25 mouse cellular contexts compared by ENCODE assay signal in genomic region chr14:28377519-28377918, GRCm38 (mm10).
DNase-seq lines count a peak whose midpoint lies in the region; ATAC-seq lines count a peak whose summit lies in the region.
"Had no signal": no experiment of that assay in that cellular context is flagged by ENCODE, and none has a peak within 500 bp of the region (broad histone marks: within the 10 kb centered on the region; RNA-seq: fewer than 3 reads in every experiment).

No protein-coding gene starts in this region.

- no peak for ATAC-seq in erythroid progenitor cell, adult 5-6 weeks (replicated peaks; ENCODE audit: low FRiP score, poor library complexity, severe bottlenecking)
- ATAC-seq: CD4-positive, CD25-positive, alpha-beta regulatory T cell, adult 4 months; forebrain, embryonic 13.5 days; forebrain, embryonic 16.5 days; hindbrain, postnatal 0 days; inflammation-experienced regulatory T-cells, adult 6 months; Patski had no signal

- DNase-seq in lung, adult 18-20 months = peak; percentile 8 to 30
- no peak for DNase-seq in lung, postnatal 14 days
- peak; percentile 8 for DNase-seq in ovary, postnatal 36 days (ENCODE audit: low spot score)
- no peak for DNase-seq in ovary, postnatal 10 days (ENCODE audit: low spot score)
- peak; percentile 32 for DNase-seq in Muller cell, postnatal 12 days (ENCODE audit: inconsistent ontology term)
- DNase-seq in lung, postnatal 36 days = peak; percentile 20
- DNase-seq in heart, adult 18-20 months = no peak
- DNase-seq: adrenal gland, adult 8-10 months; adrenal gland, postnatal 25 days; cerebellum, adult 11-12 months; cerebellum, adult 8-10 months; cerebellum, postnatal 10 days; cerebellum, postnatal 36 days; embryo, embryonic 11 days; gastrocnemius, postnatal 14 days; heart, adult 11 months; heart, postnatal 10 days; heart, postnatal 36 days had no signal

Comparison
In these comparisons a context has a peak if more than half of its experiments do, and no peak if none do; other contexts are left out.
1. DNase-seq: peak in lung, adult 18-20 months (2 of 2), ovary, postnatal 36 days (single experiment), Muller cell, postnatal 12 days (single experiment) and lung, postnatal 36 days (single experiment); none in lung, postnatal 14 days (single experiment), ovary, postnatal 10 days (single experiment) and heart, adult 18-20 months (0 of 2).